Mouse (Mus musculus): ENCODE data around the gene Ptov1. TPM values are rescaled to one million over a fixed set of nuclear protein-coding genes. Genes with fewer than 3 reads are reported as not detected.

Ptov1 gene
- polyA plus RNA-seq, 1 experiment: 66.2 TPM

GRCm38 (mm10) chr7:44817441-44817840 lies 52.1 kb downstream of the Ptov1 start:
- WGBS: 16% methylated on average over 3 of the region's 3 CpGs
- DNase-seq (ENCODE audit: low read depth in 1 of 2, low spot score in 2 of 2): peak in 1 of 2 experiments; percentile 1

GRCm38 (mm10) chr7:44816470-44817021 lies 53.0 kb downstream of the Ptov1 start, which contains the start of gene Atf5:
Atf5 (minus strand) TSS chr7:44816658.
- no peaks in the 10 kb centered on the region for H3K27me3 ChIP-seq (ENCODE audit: control insufficient read depth, insufficient read depth, low read length)
- under 1% methylated on average over 53 of the region's 57 CpGs for WGBS
- no peak for DNase-seq (ENCODE audit: low read depth in 1 of 2, low spot score in 2 of 2)

More at GRCm38 (mm10) chr7:44817441-44817840, 52.1 kb downstream of the Ptov1 start:
- TF ChIP-seq CTCF (IDR thresholded peaks at IDR 0.05; ENCODE audit: extremely low read depth, insufficient read depth, insufficient read length, insufficient replicate concordance) (no peak), POLR2A (IDR thresholded peaks at IDR 0.05; ENCODE audit: low read depth, low read length) (no peak)
- H3K36me3 ChIP-seq (ENCODE audit: control insufficient read depth, insufficient read depth, low read length): no peaks in the 10 kb centered on the region
- H3K27ac ChIP-seq (ENCODE audit: insufficient read depth, low read length): no peak overlapping the region
- no peaks in the 10 kb centered on the region for H3K27me3 ChIP-seq (ENCODE audit: control insufficient read depth, insufficient read depth, low read length)
- no peak overlapping the region for H3K4me3 ChIP-seq (ENCODE audit: extremely low read depth, insufficient read depth, insufficient read length)
- H3K4me1 ChIP-seq (ENCODE audit: control insufficient read depth, insufficient read depth, insufficient read length): peaks cover 10% of the 10 kb centered on the region

GRCm38 (mm10) chr7:44815721-44816469 lies 53.7 kb downstream of the Ptov1 start, which contains the start of the genes Nup62 and Il4i1:
Nup62 (plus strand) TSS chr7:44816088.
Il4i1 (plus strand) TSS chr7:44816387.
- peak; percentile 98 to 99 for DNase-seq (ENCODE audit: low read depth in 1 of 2, low spot score in 2 of 2)
- H3K4me1 ChIP-seq (ENCODE audit: control insufficient read depth, insufficient read depth, insufficient read length): peaks cover 7% of the 10 kb centered on the region
- TF ChIP-seq POLR2A (IDR thresholded peaks at IDR 0.05; ENCODE audit: low read depth, low read length): peak; percentile 60
- no peak for TF ChIP-seq CTCF (IDR thresholded peaks at IDR 0.05; ENCODE audit: extremely low read depth, insufficient read depth, insufficient read length, insufficient replicate concordance)
- under 1% methylated on average over 59 of the region's 62 CpGs for WGBS
- peak within 1 kb of the TSS; percentile 92 for H3K27ac ChIP-seq (ENCODE audit: insufficient read depth, low read length)
- H3K36me3 ChIP-seq (ENCODE audit: control insufficient read depth, insufficient read depth, low read length): no peaks in the 10 kb centered on the region
- H3K27me3 ChIP-seq (ENCODE audit: control insufficient read depth, insufficient read depth, low read length): no peaks in the 10 kb centered on the region
- peak within 1 kb of the TSS; percentile 93 for H3K4me3 ChIP-seq (ENCODE audit: extremely low read depth, insufficient read depth, insufficient read length)

More at GRCm38 (mm10) chr7:44816470-44817021, 53.0 kb downstream of the Ptov1 start, which contains the start of gene Atf5:
- TF ChIP-seq POLR2A (IDR thresholded peaks at IDR 0.05; ENCODE audit: low read depth, low read length) (no peak), CTCF (IDR thresholded peaks at IDR 0.05; ENCODE audit: extremely low read depth, insufficient read depth, insufficient read length, insufficient replicate concordance) (no peak)
- Histone ChIP-seq H3K4me3 (ENCODE audit: extremely low read depth, insufficient read depth, insufficient read length) (peak within 1 kb of the TSS; percentile 93), H3K4me1 (ENCODE audit: control insufficient read depth, insufficient read depth, insufficient read length) (peaks cover 10% of the 10 kb centered on the region), H3K27ac (ENCODE audit: insufficient read depth, low read length) (peak within 1 kb of the TSS; percentile 92), H3K36me3 (ENCODE audit: control insufficient read depth, insufficient read depth, low read length) (no peaks in the 10 kb centered on the region)

- TF ChIP-seq POLR2A (IDR thresholded peaks at IDR 0.05; ENCODE audit: low read depth, low read length) (no peak), CTCF (IDR thresholded peaks at IDR 0.05; ENCODE audit: extremely low read depth, insufficient read depth, insufficient read length, insufficient replicate concordance) (no peak)
- H3K27me3 ChIP-seq (ENCODE audit: control insufficient read depth, insufficient read depth, low read length): no peaks in the 10 kb centered on the region
- H3K4me3 ChIP-seq (ENCODE audit: extremely low read depth, insufficient read depth, insufficient read length): peak overlapping the region; percentile 93; the same call in 1 of the 2 replicates
- H3K27ac ChIP-seq (ENCODE audit: insufficient read depth, low read length): peak overlapping the region; percentile 60; the same call in 1 of the 2 replicates
- no peaks in the 10 kb centered on the region for H3K36me3 ChIP-seq (ENCODE audit: control insufficient read depth, insufficient read depth, low read length)
- peaks cover 7% of the 10 kb centered on the region for H3K4me1 ChIP-seq (ENCODE audit: control insufficient read depth, insufficient read depth, insufficient read length)
- 62% methylated on average over 14 of the region's 14 CpGs for WGBS
- no peak for DNase-seq (ENCODE audit: low read depth in 1 of 2, low spot score in 2 of 2)
These were observed 54.5 kb downstream of the Ptov1 start for GRCm38 (mm10) chr7:44814952-44815553.

- Histone ChIP-seq H3K27ac (ENCODE audit: insufficient read depth, low read length) (no peak overlapping the region), H3K27me3 (ENCODE audit: control insufficient read depth, insufficient read depth, low read length) (no peaks in the 10 kb centered on the region), H3K4me3 (ENCODE audit: extremely low read depth, insufficient read depth, insufficient read length) (no peak overlapping the region), H3K36me3 (ENCODE audit: control insufficient read depth, insufficient read depth, low read length) (no peaks in the 10 kb centered on the region), H3K4me1 (ENCODE audit: control insufficient read depth, insufficient read depth, insufficient read length) (peaks cover 7% of the 10 kb centered on the region)
- TF ChIP-seq POLR2A (IDR thresholded peaks at IDR 0.05; ENCODE audit: low read depth, low read length) (no peak), CTCF (IDR thresholded peaks at IDR 0.05; ENCODE audit: extremely low read depth, insufficient read depth, insufficient read length, insufficient replicate concordance) (no peak)
- 86% methylated on average over 4 of the region's 4 CpGs for WGBS
- no peak for DNase-seq (ENCODE audit: low read depth in 1 of 2, low spot score in 2 of 2)
These were observed 55.2 kb downstream of the Ptov1 start for GRCm38 (mm10) chr7:44814423-44814822.

- Histone ChIP-seq H3K27ac (ENCODE audit: insufficient read depth, low read length) (no peak overlapping the region), H3K4me3 (ENCODE audit: extremely low read depth, insufficient read depth, insufficient read length) (no peak overlapping the region), H3K36me3 (ENCODE audit: control insufficient read depth, insufficient read depth, low read length) (no peaks in the 10 kb centered on the region), H3K4me1 (ENCODE audit: control insufficient read depth, insufficient read depth, insufficient read length) (peaks cover 7% of the 10 kb centered on the region), H3K27me3 (ENCODE audit: control insufficient read depth, insufficient read depth, low read length) (no peaks in the 10 kb centered on the region)
- no peak for TF ChIP-seq CTCF (IDR thresholded peaks at IDR 0.05; ENCODE audit: extremely low read depth, insufficient read depth, insufficient read length, insufficient replicate concordance)
- TF ChIP-seq POLR2A (IDR thresholded peaks at IDR 0.05; ENCODE audit: low read depth, low read length): no peak
- no peak for DNase-seq (ENCODE audit: low read depth in 1 of 2, low spot score in 2 of 2)
- WGBS: 89% methylated on average over 3 of the region's 3 CpGs
These were observed 55.6 kb downstream of the Ptov1 start for GRCm38 (mm10) chr7:44813985-44814384.

Other genes starting within 250 kb of the Ptov1 start
- gene Myh14, start 198.9 kb downstream of the Ptov1 start, polyA plus RNA-seq (2012; rRNA removed): 0.09 and 0.63 TPM in 2 replicates
- not detected in 2 replicates for gene Izumo2, start 161.0 kb downstream of the Ptov1 start, polyA plus RNA-seq (2012; rRNA removed)
- 46.4 and 52.5 TPM in 2 replicates for gene Vrk3, start 121.4 kb downstream of the Ptov1 start, polyA plus RNA-seq (2012; rRNA removed)
- gene Zfp473, start 118.7 kb downstream of the Ptov1 start, polyA plus RNA-seq (2012; rRNA removed): 0.25 and 0.27 TPM in 2 replicates
- gene Nup62, start 53.7 kb downstream of the Ptov1 start, polyA plus RNA-seq (2012; rRNA removed): 43.8 and 60.5 TPM in 2 replicates
- 175 and 251 TPM in 2 replicates for gene Il4i1, start 53.4 kb downstream of the Ptov1 start, polyA plus RNA-seq (2012; rRNA removed)
- 49.6 and 66.2 TPM in 2 replicates for gene Atf5, start 53.1 kb downstream of the Ptov1 start, polyA plus RNA-seq (2012; rRNA removed)
- gene Akt1s1, start 20.8 kb downstream of the Ptov1 start, polyA plus RNA-seq (2012; rRNA removed): 67.8 and 105 TPM in 2 replicates
- 68.4 and 91.7 TPM in 2 replicates for gene Tbc1d17, start 20.7 kb downstream of the Ptov1 start, polyA plus RNA-seq (2012; rRNA removed)
- 67.3 and 84.9 TPM in 2 replicates for gene Pnkp, start 12.6 kb downstream of the Ptov1 start, polyA plus RNA-seq (2012; rRNA removed)
- 113 and 136 TPM in 2 replicates for gene Med25, start 22.9 kb upstream of the Ptov1 start, polyA plus RNA-seq (2012; rRNA removed)
- gene Fuz, start 26.3 kb upstream of the Ptov1 start, polyA plus RNA-seq (2012; rRNA removed): 52.8 and 54.4 TPM in 2 replicates
- gene Ap2a1, start 59.7 kb upstream of the Ptov1 start, polyA plus RNA-seq (2012; rRNA removed): 69.9 and 91.7 TPM in 2 replicates
- gene Tsks, start 73.4 kb upstream of the Ptov1 start, polyA plus RNA-seq (2012; rRNA removed): not detected in 2 replicates
- 4.8 and 6.1 TPM in 2 replicates for gene Cpt1c, start 105.1 kb upstream of the Ptov1 start, polyA plus RNA-seq (2012; rRNA removed)
- gene Prmt1, start 116.8 kb upstream of the Ptov1 start, polyA plus RNA-seq (2012; rRNA removed): 109 and 112 TPM in 2 replicates
- gene Irf3, start 127.9 kb upstream of the Ptov1 start, polyA plus RNA-seq (2012; rRNA removed): 134 and 147 TPM in 2 replicates
- gene Bcl2l12, start 128.9 kb upstream of the Ptov1 start, polyA plus RNA-seq (2012; rRNA removed): 33.2 and 38.5 TPM in 2 replicates
- gene Scaf1, start 146.6 kb upstream of the Ptov1 start, polyA plus RNA-seq (2012; rRNA removed): 59.0 and 65.4 TPM in 2 replicates
- 55.1 and 65.1 TPM in 2 replicates for gene Rras, start 148.2 kb upstream of the Ptov1 start, polyA plus RNA-seq (2012; rRNA removed)
- gene Prr12, start 183.1 kb upstream of the Ptov1 start, polyA plus RNA-seq (2012; rRNA removed): 16.1 TPM in 2 replicates
- gene Nosip, start 192.6 kb upstream of the Ptov1 start, polyA plus RNA-seq (2012; rRNA removed): 67.9 and 95.7 TPM in 2 replicates
- 19.9 and 27.6 TPM in 2 replicates for gene Prrg2, start 192.9 kb upstream of the Ptov1 start, polyA plus RNA-seq (2012; rRNA removed)
- gene Rcn3, start 222.4 kb upstream of the Ptov1 start, polyA plus RNA-seq (2012; rRNA removed): 96.5 and 100 TPM in 2 replicates
- 64.4 and 75.4 TPM in 2 replicates for gene Fcgrt, start 234.1 kb upstream of the Ptov1 start, polyA plus RNA-seq (2012; rRNA removed)